Comparison of ENCODE assay signal across 30 mouse cellular contexts in the genomic region with DNA sequence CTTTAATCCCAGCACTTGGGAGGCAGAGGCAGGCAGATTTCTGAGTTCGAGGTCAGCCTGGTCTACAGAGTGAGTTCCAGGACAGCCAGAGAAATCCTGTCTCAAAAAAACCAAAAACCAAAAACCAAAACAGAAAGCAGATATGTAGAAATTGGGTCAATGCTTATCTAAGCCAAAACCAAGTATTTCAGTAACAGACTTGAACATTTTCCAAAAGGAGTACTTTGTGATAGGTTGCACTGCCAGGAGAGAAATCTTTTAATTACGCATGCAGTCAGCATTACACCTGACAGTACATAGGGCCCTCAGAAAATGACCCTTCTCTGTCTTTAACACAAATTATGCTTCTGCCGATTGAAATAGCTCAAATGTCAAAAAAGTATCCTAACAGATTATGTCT. TPM values are rescaled to one million over a fixed set of nuclear protein-coding genes. Genes with fewer than 3 reads are reported as not detected.
"Had no signal": no experiment of that assay in that cellular context is flagged by ENCODE, and none has a peak within 500 bp of the region (broad histone marks: within the 10 kb centered on the region; RNA-seq: fewer than 3 reads in every experiment).

No protein-coding gene starts in this region.

- DNase-seq: layer of hippocampus, postnatal 36 days; left cerebral cortex, postnatal 4 days; lung, adult 18-20 months; lung, adult 2 months; lung, embryonic 14.5 days; lung, postnatal 10 days; lung, postnatal 14 days; lung, postnatal 36 days; lung, postnatal 4 days; midbrain, embryonic 14.5 days had no signal

- H3K4me2 ChIP-seq: limb, embryonic 12.5 days; limb, embryonic 13.5 days; limb, embryonic 15.5 days; liver, embryonic 13.5 days; lung, embryonic 14.5 days; lung, embryonic 15.5 days; midbrain, embryonic 11.5 days; midbrain, embryonic 12.5 days; midbrain, embryonic 13.5 days; midbrain, embryonic 15.5 days; neural tube, embryonic 12.5 days had no signal

- H3K9me3 ChIP-seq: limb, embryonic 10.5 days; limb, embryonic 12.5 days; limb, embryonic 13.5 days; limb, embryonic 15.5 days; liver, embryonic 13.5 days; lung, embryonic 15.5 days; megakaryocyte, embryonic 14.5 days; midbrain, embryonic 10.5 days; midbrain, embryonic 12.5 days; midbrain, embryonic 13.5 days; midbrain, embryonic 15.5 days; neural tube, embryonic 12.5 days had no signal

- H3K27me3 ChIP-seq: limb, embryonic 12.5 days; limb, embryonic 13.5 days; limb, embryonic 15.5 days; liver, embryonic 13.5 days; lung, embryonic 15.5 days; megakaryocyte, embryonic 14.5 days; midbrain, embryonic 12.5 days; midbrain, embryonic 13.5 days; midbrain, embryonic 15.5 days; neural tube, embryonic 12.5 days had no signal

- ATAC-seq: lung, postnatal 0 days; midbrain, embryonic 13.5 days; midbrain, embryonic 15.5 days; midbrain, embryonic 16.5 days had no signal

- H3K4me3 ChIP-seq: left cerebral cortex, adult 2 months; limb, embryonic 10.5 days; limb, embryonic 12.5 days; limb, embryonic 13.5 days; limb, embryonic 15.5 days; liver, embryonic 13.5 days; lung, embryonic 15.5 days; megakaryocyte, embryonic 14.5 days; midbrain, embryonic 10.5 days; midbrain, embryonic 12.5 days; midbrain, embryonic 13.5 days; midbrain, embryonic 15.5 days; myocyte; neural tube, embryonic 12.5 days had no signal

- H3K4me1 ChIP-seq: limb, embryonic 10.5 days; limb, embryonic 12.5 days; limb, embryonic 13.5 days; limb, embryonic 15.5 days; lung, embryonic 15.5 days; midbrain, embryonic 10.5 days; midbrain, embryonic 12.5 days; midbrain, embryonic 13.5 days; midbrain, embryonic 15.5 days; neural tube, embryonic 12.5 days had no signal

- H3K27ac ChIP-seq: left cerebral cortex, adult 2 months; limb, embryonic 10.5 days; limb, embryonic 12.5 days; limb, embryonic 13.5 days; limb, embryonic 15.5 days; liver, embryonic 14.5 days; lung, embryonic 15.5 days; macrophage; midbrain, embryonic 10.5 days; midbrain, embryonic 12.5 days; midbrain, embryonic 13.5 days; midbrain, embryonic 15.5 days; neural tube, embryonic 12.5 days had no signal

- H3K9ac ChIP-seq: limb, embryonic 12.5 days; limb, embryonic 13.5 days; limb, embryonic 15.5 days; liver, embryonic 13.5 days; liver, embryonic 14.5 days; lung, embryonic 14.5 days; lung, embryonic 15.5 days; midbrain, embryonic 12.5 days; midbrain, embryonic 13.5 days; midbrain, embryonic 15.5 days; neural tube, embryonic 12.5 days had no signal

RNA-seq across cellular contexts. Expression of gene Mpl, which starts 55.9 kb away (rescaled TPM):
- total RNA-seq: layer of hippocampus, postnatal 36 days; left cerebral cortex, postnatal 4 days; monocyte, adult 5-6 weeks had no signal
- polyA plus RNA-seq: midbrain, embryonic 14.5 days; midbrain, embryonic 16.5 days; myocyte had no signal
